Mouse (Mus musculus) liver, embryonic 11.5 days (tissue): ENCODE measurements around the gene Tle1. TPM values are rescaled to one million over a fixed set of nuclear protein-coding genes. Genes with fewer than 3 reads are reported as not detected.

ENCODE experiments used
- ATAC-seq: fragments of 200-750 bp; cut with Nextera tagmentation; replicated peaks from 2 replicates; pipeline ENCODE4 v1.8.0; 2017; ENCODE audit warnings: moderate number of reproducible peaks, mild to moderate bottlenecking, moderate TSS enrichment, moderate library complexity; ENCODE audit not compliant: low FRiP score
- DNase-seq: peaks from one replicate; pipeline ENCODE4 v3.0.0-alpha.2; 2017; ENCODE audit warnings: low spot score
- H3K27ac ChIP-seq: fragments of 300-500 bp; sonication (generic); 2 replicates; pipeline ENCODE4 v1.5.1; 2014; ENCODE audit warnings: mild to moderate bottlenecking, low read depth, low read length, control low read depth
- H3K27me3 ChIP-seq: fragments of 300-500 bp; sonication (generic); replicated peaks from 2 replicates; pipeline ENCODE4 v1.6.1; 2014; ENCODE audit warnings: low read length, mixed read lengths; ENCODE audit not compliant: control insufficient read depth, insufficient read depth
- H3K36me3 ChIP-seq: fragments of 300-500 bp; sonication (generic); 2 replicates; pipeline ENCODE4 v1.6.1; 2014; ENCODE audit warnings: mild to moderate bottlenecking, low read length, moderate library complexity, mixed read lengths; ENCODE audit not compliant: control insufficient read depth, insufficient read depth
- H3K4me1 ChIP-seq: fragments of 300-500 bp; sonication (generic); replicated peaks from 2 replicates; pipeline ENCODE4 v1.6.1; 2014; ENCODE audit warnings: low read length, mixed read lengths; ENCODE audit not compliant: control insufficient read depth, insufficient read depth
- H3K4me2 ChIP-seq: fragments of 300-500 bp; sonication (generic); 2 replicates; pipeline ENCODE4 v1.6.1; 2014; ENCODE audit warnings: mild to moderate bottlenecking, control low read depth, moderate library complexity
- H3K4me3 ChIP-seq: fragments of 300-500 bp; sonication (generic); 2 replicates; pipeline ENCODE4 v1.5.1; 2014; ENCODE audit warnings: low read depth, low read length, control low read depth
- H3K9ac ChIP-seq: fragments of 300-500 bp; sonication (generic); 2 replicates; pipeline ENCODE4 v1.6.1; 2014; ENCODE audit warnings: low read depth, low read length, control low read depth
- H3K9me3 ChIP-seq: fragments of 300-500 bp; sonication (generic); 2 replicates; pipeline ENCODE4 v1.6.1; 2016; ENCODE audit warnings: low read length, inconsistent platforms, mixed read lengths; ENCODE audit not compliant: control insufficient read depth
- WGBS: fragments of 180-500 bp; shearing (Covaris S2); extraction: QIAGEN DNeasy Blood & Tissue Kit; methylation state at CpG from one replicate; pipeline ENCODE4 v1.1.7; 2014; 5-methylcytosine and 5-hydroxymethylcytosine counted together
- polyA plus RNA-seq: library from polyadenylated mRNA; unstranded; fragments of >200 nt; fragmentation: Nextera tagmentation; extraction: Ambion mirVana; gene quantifications from 2 replicates; pipeline ENCODE4 v1.2.1, GENCODE M21; 2014

Tle1 gene
- polyA plus RNA-seq, 1 experiment from 2014 or later: 18.2 TPM

GRCm38 (mm10) chr4:72199571-72200558, 854 bp downstream of the Tle1 start:
- H3K36me3 ChIP-seq: no peaks in the 10 kb centered on the region
- H3K27me3 ChIP-seq: 0 out of 2 replicates have a peak, but pooled peaks cover 6% of the 10 kb centered on the region
- H3K9me3 ChIP-seq: no peaks in the 10 kb centered on the region
- H3K4me3 ChIP-seq: peak overlapping the region; percentile 87
- ATAC-seq (peak; percentile 5; the same call in 1 of the 2 replicates), DNase-seq (peak; percentile 72)
- peak overlapping the region; percentile 83 for H3K4me2 ChIP-seq
- peak overlapping the region; percentile 90 for H3K9ac ChIP-seq
- peaks cover 12% of the 10 kb centered on the region for H3K4me1 ChIP-seq
- peak overlapping the region; percentile 90 for H3K27ac ChIP-seq
- WGBS: under 1% methylated on average over 95 of the region's 103 CpGs

- H3K36me3 ChIP-seq: no peaks in the 10 kb centered on the region
- peak overlapping the region; percentile 83 for H3K4me2 ChIP-seq
- H3K27ac ChIP-seq: peak overlapping the region; percentile 90; the same call in 1 of the 2 replicates
- peak overlapping the region; percentile 90 for H3K9ac ChIP-seq
- H3K4me1 ChIP-seq: peaks cover 12% of the 10 kb centered on the region
- H3K9me3 ChIP-seq: no peaks in the 10 kb centered on the region
- WGBS: under 1% methylated on average over 22 of the region's 22 CpGs
- peak; percentile 66 for ATAC-seq
- H3K4me3 ChIP-seq: peak overlapping the region; percentile 87
- 0 out of 2 replicates have a peak, but pooled peaks cover 5% of the 10 kb centered on the region for H3K27me3 ChIP-seq
- peak; percentile 80 for DNase-seq
Measured at GRCm38 (mm10) chr4:72198877-72199411, 1.8 kb downstream of the Tle1 start.

GRCm38 (mm10) chr4:72197888-72198605, 2.7 kb downstream of the Tle1 start:
- peaks cover 18% of the 10 kb centered on the region for H3K4me1 ChIP-seq
- ATAC-seq (no peak), DNase-seq (no peak)
- peak overlapping the region; percentile 83 for H3K4me2 ChIP-seq
- H3K9ac ChIP-seq: 0 out of 2 replicates have a peak overlapping the region, but pooled peaks have one; percentile 25
- 51% methylated on average over 7 of the region's 7 CpGs for WGBS
- H3K9me3 ChIP-seq: no peaks in the 10 kb centered on the region
- H3K4me3 ChIP-seq: peak overlapping the region; percentile 87
- no peak overlapping the region for H3K27ac ChIP-seq
- H3K36me3 ChIP-seq: no peaks in the 10 kb centered on the region; the same call in 1 of the 2 replicates
- 0 out of 2 replicates have a peak, but pooled peaks cover 4% of the 10 kb centered on the region for H3K27me3 ChIP-seq

- H3K27me3 ChIP-seq: no peaks in the 10 kb centered on the region
- no peak overlapping the region for H3K4me3 ChIP-seq
- H3K9me3 ChIP-seq: no peaks in the 10 kb centered on the region
- DNase-seq (no peak), ATAC-seq (no peak)
- no peak overlapping the region for H3K27ac ChIP-seq
- WGBS: 63% methylated on average over 6 of the region's 6 CpGs
- no peaks in the 10 kb centered on the region; the same call in 1 of the 2 replicates for H3K36me3 ChIP-seq
- no peak overlapping the region for H3K4me2 ChIP-seq
- peaks cover 18% of the 10 kb centered on the region for H3K4me1 ChIP-seq
- H3K9ac ChIP-seq: no peak overlapping the region
Measured at GRCm38 (mm10) chr4:72195116-72195835, 5.4 kb downstream of the Tle1 start.

- H3K36me3 ChIP-seq: no peaks in the 10 kb centered on the region; the same call in 1 of the 2 replicates
- no peaks in the 10 kb centered on the region for H3K27me3 ChIP-seq
- 60% methylated on average over 1 of the region's 1 CpGs for WGBS
- ATAC-seq (peak; percentile 66), DNase-seq (no peak)
- no peak overlapping the region for H3K4me2 ChIP-seq
- no peaks in the 10 kb centered on the region for H3K9me3 ChIP-seq
- H3K27ac ChIP-seq: no peak overlapping the region
- no peak overlapping the region for H3K4me3 ChIP-seq
- no peak overlapping the region for H3K9ac ChIP-seq
- H3K4me1 ChIP-seq: peaks cover 15% of the 10 kb centered on the region
Measured at GRCm38 (mm10) chr4:72193276-72193675, 7.4 kb downstream of the Tle1 start.

GRCm38 (mm10) chr4:72184476-72184875, 16.2 kb downstream of the Tle1 start:
- H3K4me3 ChIP-seq: no peak overlapping the region
- WGBS: 89% methylated on average over 5 of the region's 5 CpGs
- no peak overlapping the region for H3K4me2 ChIP-seq
- no peaks in the 10 kb centered on the region for H3K9me3 ChIP-seq
- no peak for ATAC-seq
- H3K27ac ChIP-seq: no peak overlapping the region
- H3K36me3 ChIP-seq: peaks cover 7% of the 10 kb centered on the region; the same call in 1 of the 2 replicates
- no peaks in the 10 kb centered on the region for H3K27me3 ChIP-seq
- H3K9ac ChIP-seq: no peak overlapping the region
- DNase-seq: no peak
- no peaks in the 10 kb centered on the region for H3K4me1 ChIP-seq

GRCm38 (mm10) chr4:72182343-72182988, 18.3 kb downstream of the Tle1 start:
- Histone ChIP-seq H3K9me3 (no peaks in the 10 kb centered on the region), H3K27ac (no peak overlapping the region), H3K4me1 (no peaks in the 10 kb centered on the region), H3K4me3 (no peak overlapping the region), H3K9ac (no peak overlapping the region), H3K36me3 (peaks cover 7% of the 10 kb centered on the region; the same call in 1 of the 2 replicates), H3K27me3 (no peaks in the 10 kb centered on the region), H3K4me2 (no peak overlapping the region)
- DNase-seq: no peak
- ATAC-seq: no peak
